Mouse (Mus musculus) layer of hippocampus, adult 8-10 months (tissue): Measurements from ENCODE around the gene Cyp2s1. TPM values are rescaled to one million over a fixed set of nuclear protein-coding genes. Genes with fewer than 3 reads are reported as not detected.

Experiments
- DNase-seq, 2 experiments: peaks; one replicate each; pipeline ENCODE4 v3.0.0; 2022; ENCODE audit warnings: low spot score in 2 of 2
- microRNA-seq, 2 experiments: library from miRNA; unstranded; fragments of <30 nt; microRNA quantifications; one replicate each; pipeline ENCODE4 v1.2.0; 2022
- total RNA-seq, 4 experiments: library from RNA; stranded (reverse); gene quantifications; 2 replicates each; pipeline ENCODE4 v1.2.4; 2022

Gene Cyp2s1
- total RNA-seq, 4 experiments from 2014 or later, result 1.6 to 3.4 (median 2.4) TPM

DNA sequence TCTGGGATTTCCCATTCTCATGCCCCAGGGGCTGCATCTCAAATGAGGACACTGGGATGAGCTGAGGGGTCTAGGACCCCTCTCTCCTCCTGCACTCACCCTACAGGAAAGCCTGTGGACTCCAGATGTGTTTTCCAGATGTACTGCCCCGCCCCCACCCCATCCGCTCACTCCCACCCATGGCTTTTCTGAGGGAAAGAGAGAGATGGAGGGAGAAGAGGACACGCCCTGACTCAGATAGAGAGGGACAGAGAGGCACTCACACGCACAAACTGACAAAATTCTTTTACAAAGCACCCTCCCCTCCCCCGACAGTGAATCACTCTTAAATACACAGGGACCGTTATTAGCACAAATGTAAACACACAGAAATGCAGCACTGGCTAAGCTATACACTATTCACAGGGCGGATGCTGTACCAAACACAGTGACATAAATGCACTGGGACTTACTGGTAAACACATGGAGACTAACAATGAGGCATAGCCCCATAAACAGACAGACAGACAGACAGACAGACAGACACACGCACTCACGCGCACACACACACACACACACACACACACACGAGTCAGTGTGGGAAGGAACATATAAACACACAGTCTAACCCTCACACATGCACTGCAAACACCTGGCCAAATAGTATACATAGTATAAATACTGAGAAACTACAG lies 34.6 kb downstream of the Cyp2s1 start:
- DNase-seq, result no peak

DNA sequence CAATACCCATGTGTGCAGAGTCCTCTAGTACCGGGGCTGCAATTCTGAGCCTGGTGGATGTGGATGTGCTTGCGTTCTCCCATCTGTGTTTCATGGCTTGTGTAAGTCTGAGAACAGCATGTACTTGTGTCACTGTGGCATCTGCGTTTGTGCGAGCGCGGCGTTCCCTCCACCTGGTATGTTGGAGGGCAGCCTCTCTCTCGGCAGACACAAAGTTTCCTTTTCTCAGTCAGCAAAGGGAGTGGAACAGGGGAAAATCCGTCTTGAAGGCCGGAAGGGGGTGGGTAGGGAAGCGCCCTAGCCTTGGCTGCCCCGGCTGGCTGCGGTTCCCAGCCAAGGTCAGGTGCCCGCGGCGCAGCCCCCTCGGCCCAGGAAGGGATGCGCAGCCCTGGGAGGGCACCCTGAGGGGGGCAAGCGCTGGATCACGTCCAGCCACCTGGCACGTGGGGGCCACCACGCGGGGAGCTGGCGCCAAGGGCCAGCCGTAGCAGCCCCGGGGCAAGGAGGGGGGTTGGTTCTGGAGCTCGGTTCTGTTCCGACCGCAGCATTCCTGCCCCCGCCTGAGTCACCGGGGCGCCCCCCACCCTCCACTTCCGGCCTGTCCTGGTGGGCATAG lies 35.3 kb downstream of the Cyp2s1 start:
- peak; percentile 72 to 77 for DNase-seq

DNA sequence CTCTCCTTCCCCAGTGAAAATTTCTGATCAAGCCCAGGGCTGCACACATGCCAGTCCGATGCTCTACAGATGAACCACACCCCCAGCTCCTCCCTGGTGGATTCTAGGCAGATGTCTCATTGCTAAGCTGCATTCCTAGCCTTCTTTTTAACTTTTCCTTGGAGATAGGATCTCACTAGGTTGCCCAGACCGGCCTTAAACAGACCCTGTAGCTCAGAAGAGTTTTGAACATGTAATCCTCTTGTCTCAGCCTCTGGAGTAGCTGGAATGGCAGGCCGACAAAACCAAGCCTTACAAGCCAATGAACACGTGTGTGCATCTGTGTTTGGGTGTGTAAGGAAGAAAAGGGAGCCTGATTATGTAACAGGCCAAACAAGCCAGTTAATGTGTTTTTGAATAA lies 36.0 kb downstream of the Cyp2s1 start:
- no peak for DNase-seq

DNA sequence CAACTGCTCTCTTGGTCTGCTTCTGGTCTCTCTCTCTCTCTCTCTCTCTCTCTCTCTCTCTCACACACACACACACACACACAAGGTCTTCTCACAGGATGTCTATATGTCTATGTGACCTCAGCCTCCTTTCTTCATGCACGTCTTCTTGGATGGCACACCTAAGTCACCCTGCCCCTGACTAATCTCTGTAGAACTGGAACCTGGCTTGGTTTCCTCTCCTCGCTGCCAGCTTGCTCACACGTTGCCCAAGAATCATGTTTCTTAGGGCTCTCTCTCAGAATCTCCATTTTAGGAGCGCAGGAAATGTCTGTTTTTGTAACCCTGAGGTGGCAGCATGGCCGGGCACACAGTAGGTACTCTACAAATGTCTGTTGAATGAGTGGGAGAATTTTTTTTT lies 36.7 kb downstream of the Cyp2s1 start:
- no peak for DNase-seq

DNA sequence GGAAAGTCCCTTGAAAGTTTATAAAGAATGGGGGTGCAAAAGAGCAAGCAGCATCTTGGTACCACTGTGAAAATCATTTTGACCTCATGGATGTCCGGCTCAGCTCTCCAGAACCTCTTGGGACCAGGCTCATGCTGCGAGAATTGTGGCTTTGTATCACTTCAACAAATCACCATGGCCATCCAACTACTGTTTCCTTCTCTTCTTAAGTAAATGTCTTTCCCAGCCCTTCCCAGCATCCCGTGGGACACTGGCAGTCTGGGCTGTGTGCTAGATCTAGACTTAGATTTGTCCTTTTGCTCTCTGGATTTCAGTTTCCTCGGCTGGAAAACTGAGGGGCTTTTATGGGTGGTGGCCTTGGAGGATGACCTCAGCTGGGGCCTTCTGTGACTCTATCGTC lies 48.5 kb downstream of the Cyp2s1 start:
- no peak for DNase-seq

DNA sequence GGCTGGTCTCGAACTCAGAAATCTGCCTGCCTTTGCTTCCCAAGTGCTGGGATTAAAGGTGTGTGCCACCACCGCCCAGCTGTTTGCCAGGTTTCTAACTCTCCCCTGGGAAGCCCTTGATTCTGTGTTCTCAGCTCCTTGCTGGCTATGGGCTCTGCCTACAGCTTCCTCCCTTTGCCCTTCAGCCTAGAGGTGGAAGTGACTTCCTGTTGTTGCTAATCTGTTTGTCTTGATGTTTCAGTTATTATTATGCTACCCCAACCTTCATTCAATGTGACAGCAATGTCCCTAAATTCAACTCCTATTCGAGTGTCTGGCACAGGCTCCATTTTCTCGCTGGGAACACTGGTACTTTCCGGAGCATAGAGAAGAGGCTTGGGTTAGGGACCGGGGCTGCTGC lies 50.6 kb downstream of the Cyp2s1 start:
- no peak for DNase-seq

DNA sequence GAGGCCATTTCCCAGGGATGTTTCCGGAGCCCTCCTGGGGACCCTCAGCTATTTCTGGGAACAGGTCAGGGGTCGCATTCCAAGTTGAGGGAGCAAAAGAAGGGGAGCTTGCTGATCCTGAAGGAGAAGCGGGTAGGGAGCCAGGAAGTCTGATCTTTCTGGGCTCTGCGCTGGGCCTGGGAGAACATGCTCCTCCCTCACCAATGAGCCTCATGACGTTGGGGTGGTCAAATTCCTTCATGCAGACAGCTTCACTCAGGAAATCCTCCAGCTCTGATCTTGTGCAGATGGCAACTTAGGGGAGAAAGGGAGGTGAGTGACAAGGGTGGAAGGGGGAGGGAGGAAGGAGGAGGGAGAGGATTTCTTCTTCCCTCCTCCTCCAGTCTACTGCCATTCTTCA lies 52.5 kb downstream of the Cyp2s1 start:
- no peak for DNase-seq

DNA sequence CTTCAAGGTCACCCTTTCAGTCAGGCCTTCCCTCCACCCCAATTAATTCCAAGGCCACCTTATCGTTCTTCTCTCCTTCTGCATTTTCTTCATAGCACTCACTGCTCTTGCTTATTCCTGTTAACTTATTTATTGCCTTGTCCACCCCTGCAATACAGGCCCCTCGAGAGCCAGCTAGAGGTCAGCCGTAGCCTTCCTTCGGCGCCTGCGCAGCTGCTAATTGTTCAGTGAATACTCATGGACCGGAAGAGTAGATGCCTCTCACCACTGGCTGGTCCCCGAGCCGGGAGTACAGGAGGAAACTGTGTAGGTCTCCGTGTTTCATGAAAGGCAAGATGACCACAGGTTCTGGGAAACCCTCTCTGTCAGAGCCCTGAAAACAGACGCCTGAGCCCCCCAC lies 53.0 kb downstream of the Cyp2s1 start:
- DNase-seq, result no peak

DNA sequence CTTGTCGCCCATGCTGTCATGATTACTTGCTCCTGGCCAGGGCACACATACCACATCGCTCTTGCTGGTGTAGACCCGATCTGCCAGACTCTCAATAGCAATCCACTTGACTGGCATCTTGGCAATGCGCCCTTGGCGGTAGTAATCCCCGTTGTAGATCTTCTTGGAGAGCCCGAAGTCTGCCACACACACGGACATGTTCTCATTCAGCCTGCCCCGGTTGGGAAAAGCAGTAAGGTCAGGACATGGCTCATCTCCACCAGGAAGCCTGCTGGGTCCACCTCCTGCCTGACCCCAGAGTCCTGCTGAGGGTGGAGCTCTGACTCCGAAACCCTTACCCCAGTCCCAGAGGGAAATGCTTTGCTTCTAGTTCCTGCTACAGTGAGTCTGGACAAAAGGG lies 55.4 kb downstream of the Cyp2s1 start:
- DNase-seq, result no peak

DNA sequence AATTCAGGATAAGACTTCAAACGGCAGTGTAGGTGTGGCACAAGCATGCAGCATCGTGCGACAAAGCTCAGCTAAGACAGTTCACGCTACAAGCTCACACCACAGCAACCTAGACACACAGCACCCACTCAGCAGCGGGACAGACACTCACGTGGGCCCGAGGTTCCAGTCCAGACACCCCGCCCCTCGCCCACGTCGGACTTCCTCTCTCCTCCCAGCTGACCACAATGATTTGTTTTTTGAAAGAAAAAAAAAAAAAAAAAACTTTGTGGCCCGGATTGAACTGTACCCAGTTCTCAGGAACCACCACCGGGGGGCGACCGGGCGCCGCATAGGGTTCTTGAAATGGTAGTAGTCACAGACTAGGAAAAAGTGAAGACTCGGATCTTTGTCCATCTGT lies 60.7 kb downstream of the Cyp2s1 start:
- peak; percentile 86 to 90 for DNase-seq

DNA sequence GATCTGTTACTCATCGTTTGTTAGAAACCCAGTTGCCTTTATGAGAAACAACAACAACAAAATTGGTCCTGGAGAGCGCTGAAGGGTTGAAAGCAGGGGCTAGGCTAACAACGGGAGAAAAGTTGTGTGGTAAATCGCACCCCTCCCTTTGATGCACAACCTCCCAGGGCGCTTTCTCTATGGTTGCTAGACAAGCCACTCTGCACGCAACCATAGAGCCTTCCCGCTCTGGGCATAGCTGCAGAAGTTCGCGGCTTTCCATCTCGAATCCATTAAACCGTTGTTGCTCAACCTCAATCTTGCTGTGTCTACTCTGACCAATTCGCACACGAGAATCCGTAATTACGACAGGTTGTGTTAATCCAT lies 61.3 kb downstream of the Cyp2s1 start:
- no peak for DNase-seq

DNA sequence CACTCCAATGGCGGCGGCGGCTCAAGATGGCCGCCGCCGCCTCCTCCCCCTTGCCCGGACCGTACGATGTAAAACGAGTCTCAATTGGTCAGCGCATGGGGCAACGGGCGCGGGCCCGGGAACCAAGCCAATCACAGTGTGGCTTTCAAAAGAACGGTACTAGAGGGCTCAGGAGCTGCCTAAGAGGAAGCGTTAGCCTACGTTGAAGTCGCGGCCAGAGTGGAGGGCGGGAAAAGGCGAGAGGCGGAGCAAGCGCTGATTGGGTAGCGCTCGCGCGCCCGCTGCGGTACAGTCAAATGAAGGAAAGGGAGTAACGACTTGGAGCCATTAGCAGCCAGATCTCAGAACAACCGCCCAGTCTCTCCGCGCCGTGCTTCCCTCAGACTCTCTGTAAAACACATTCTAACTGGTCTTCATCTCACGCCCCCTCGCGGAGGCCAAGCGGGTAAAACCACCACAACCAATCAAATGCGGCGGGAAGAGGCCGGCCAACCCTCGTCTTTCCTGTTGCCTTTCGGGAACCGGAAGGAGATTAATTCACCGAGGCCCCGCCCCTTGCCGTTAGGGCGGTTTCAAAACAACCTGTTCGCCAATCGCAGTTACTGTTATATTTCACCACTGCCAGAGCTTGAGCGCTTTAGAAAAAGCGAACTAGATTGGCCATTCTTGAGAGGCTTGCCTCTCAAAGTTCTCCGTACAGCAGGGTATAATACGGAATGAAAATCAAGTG lies 61.8 kb downstream of the Cyp2s1 start, which contains the start of gene Hnrnpul1:
Gene Hnrnpul1, minus strand, starts transcription at position 20 of the 730 bp plus-strand sequence.
- DNase-seq, result peak; percentile 100

DNA sequence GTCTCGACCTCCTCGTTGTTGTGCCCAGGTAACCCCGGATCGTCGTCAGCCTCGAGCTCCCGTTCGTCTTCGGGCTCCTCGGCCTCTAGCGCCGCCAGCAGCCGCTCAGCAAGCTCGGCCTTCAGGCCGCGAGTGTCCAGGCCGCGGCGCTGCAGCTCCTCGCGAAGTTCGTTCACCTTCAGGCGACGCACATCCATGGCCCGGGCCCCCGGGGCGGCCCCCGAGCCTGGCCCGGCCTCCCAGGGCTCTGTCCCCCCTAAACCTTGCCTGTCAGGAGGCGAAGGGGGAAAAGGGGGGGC lies 62.3 kb downstream of the Cyp2s1 start:
- no peak for DNase-seq

DNA sequence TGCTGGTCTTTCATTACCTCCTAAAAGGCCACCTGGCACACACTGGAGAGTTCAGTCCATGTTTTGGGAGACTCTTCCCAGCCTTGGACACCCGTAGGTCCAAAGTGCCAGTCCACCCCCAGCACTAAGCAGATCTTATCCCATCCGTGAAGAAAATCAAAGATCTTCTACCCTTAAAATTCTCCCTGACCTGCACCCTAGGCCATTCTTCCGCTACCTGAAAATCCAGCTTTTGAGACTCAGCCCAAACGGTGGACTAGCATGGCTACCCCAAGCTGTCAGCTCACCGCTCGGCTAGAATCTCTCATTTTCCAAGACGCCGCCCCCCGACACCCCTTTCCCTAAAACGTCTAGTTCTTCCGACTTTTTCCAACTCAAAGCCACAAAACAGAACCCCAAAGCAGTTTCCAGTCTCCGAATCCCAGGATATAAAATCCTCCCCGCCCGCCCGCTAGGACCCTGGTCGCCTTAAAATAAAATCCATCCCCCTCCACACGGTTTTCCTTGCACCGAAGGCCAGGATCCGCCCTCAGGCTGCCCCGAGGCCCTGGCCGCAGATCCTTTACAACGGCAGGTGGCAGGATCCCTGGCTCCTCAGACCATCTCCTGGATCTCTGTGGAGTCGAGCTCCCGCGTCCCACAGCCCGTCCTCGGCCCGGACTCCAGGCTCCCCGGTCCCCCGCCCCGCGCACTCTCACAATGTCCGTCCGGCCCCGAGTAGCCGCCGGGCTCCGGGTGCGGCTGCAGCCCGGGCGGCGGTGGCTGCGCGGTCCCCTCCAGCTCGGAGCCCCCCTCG lies 62.9 kb downstream of the Cyp2s1 start:
- no peak for DNase-seq

DNA sequence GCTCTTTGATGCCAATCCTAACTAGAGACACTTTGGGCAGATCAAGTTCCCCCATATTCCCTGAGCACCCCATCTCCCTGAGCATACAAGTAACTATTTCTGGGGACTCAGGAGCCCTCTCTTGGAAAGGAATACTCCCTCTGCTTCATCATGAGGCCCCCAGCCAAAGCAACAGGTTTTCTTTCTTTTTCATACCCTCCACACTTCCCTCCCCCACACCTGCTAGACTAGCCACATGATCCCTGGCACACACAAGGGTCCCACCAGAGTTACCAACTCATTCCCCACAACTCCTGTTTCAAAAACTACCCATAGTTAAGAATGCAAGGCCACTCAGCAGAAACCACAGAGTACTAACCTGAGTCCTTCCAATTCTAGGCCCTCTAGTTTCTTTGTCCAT lies 63.6 kb downstream of the Cyp2s1 start:
- DNase-seq, result no peak

Small RNA genes within 50 kb of the gene (microRNA-seq; reads per million reads assigned to microRNA genes)
- gene Gm24865, result 0 reads per million in 2 experiments

Other genes starting within 250 kb of the Cyp2s1 start
- not detected for gene Erich4, start 201.0 kb downstream of the Cyp2s1 start, total RNA-seq
- gene Dmac2, start 197.5 kb downstream of the Cyp2s1 start, total RNA-seq, result 10 to 100 TPM; 49.8 to 61.0 (median 52.2) TPM
- gene B3gnt8, start 190.3 kb downstream of the Cyp2s1 start, total RNA-seq, result 1 to 10 TPM in 3 of 4 experiments, under 1 TPM in 1; 0.66 to 2.0 (median 1.7) TPM
- 10 to 100 TPM; 34.4 to 42.3 (median 39.3) TPM for gene Bckdha, start 157.9 kb downstream of the Cyp2s1 start, total RNA-seq
- 10 to 100 TPM; 23.1 to 32.2 (median 27.5) TPM for gene Exosc5, start 157.7 kb downstream of the Cyp2s1 start, total RNA-seq
- gene Tmem91, start 141.7 kb downstream of the Cyp2s1 start, total RNA-seq, result 10 to 100 TPM; 10.8 to 16.2 (median 15.1) TPM
- gene B9d2, start 136.1 kb downstream of the Cyp2s1 start, total RNA-seq, result 10 to 100 TPM; 21.0 to 23.9 (median 21.8) TPM
- 10 to 100 TPM in 2 of 4 experiments, 1 to 10 TPM in 2; 7.2 to 26.4 (median 15.7) TPM for gene Tgfb1, start 129.9 kb downstream of the Cyp2s1 start, total RNA-seq
- gene Ccdc97, start 97.8 kb downstream of the Cyp2s1 start, total RNA-seq, result 10 to 100 TPM; 60.6 to 64.6 (median 62.8) TPM
- 100 to 1,000 TPM in 3 of 4 experiments, 10 to 100 TPM in 1; 99.7 to 117 (median 108) TPM for gene Hnrnpul1, start 62.2 kb downstream of the Cyp2s1 start, total RNA-seq
- gene Axl, start 28.2 kb downstream of the Cyp2s1 start, total RNA-seq, result 10 to 100 TPM; 40.7 to 75.5 (median 58.6) TPM
- under 1 TPM; 0.20 to 0.47 (median 0.34) TPM for gene Cyp2b10, start 80.7 kb upstream of the Cyp2s1 start, total RNA-seq
- not detected for gene Cyp2b13, start 244.6 kb upstream of the Cyp2s1 start, total RNA-seq